29 mouse cellular contexts compared by ENCODE assay signal in genomic region chr1:165099569-165099968, GRCm38 (mm10).
A peak's percentile ranks its signal among the peaks of the same experiment; 100 is the strongest.
DNase-seq lines count a peak whose midpoint lies in the region; ATAC-seq and TF ChIP-seq lines count a peak whose summit lies in the region.
"Had no signal": no experiment of that assay in that cellular context is flagged by ENCODE, and none has a peak within 500 bp of the region (broad histone marks: within the 10 kb centered on the region; RNA-seq: fewer than 3 reads in every experiment).

No protein-coding gene starts in this region.

- H3K27ac ChIP-seq in hindbrain, embryonic 11.5 days (ENCODE audit: low read depth, low read length) = no peak overlapping the region
- H3K27ac ChIP-seq in hindbrain, embryonic 10.5 days = no peak overlapping the region
- no peak overlapping the region for H3K27ac ChIP-seq in forebrain, postnatal 0 days (ENCODE audit: low read depth, low read length)
- no peak overlapping the region for H3K27ac ChIP-seq in hindbrain, embryonic 16.5 days (ENCODE audit: low read depth, low read length)
- H3K27ac ChIP-seq in olfactory bulb, adult 2 months (ENCODE audit: insufficient read depth, low read depth, low read length) = peak overlapping the region; percentile 72; the same call in 1 of the 2 replicates
- H3K27ac ChIP-seq: embryonic facial prominence, embryonic 13.5 days; heart, embryonic 13.5 days; kidney, postnatal 0 days; liver, embryonic 14.5 days; midbrain, embryonic 10.5 days; midbrain, embryonic 15.5 days had no signal

- no peaks in the 10 kb centered on the region for H3K9me3 ChIP-seq in hindbrain, embryonic 11.5 days (ENCODE audit: control insufficient read depth, low read length)
- H3K9me3 ChIP-seq in hindbrain, embryonic 10.5 days = no peaks in the 10 kb centered on the region
- no peaks in the 10 kb centered on the region for H3K9me3 ChIP-seq in forebrain, postnatal 0 days (ENCODE audit: low read length)
- H3K9me3 ChIP-seq in hindbrain, embryonic 16.5 days (ENCODE audit: control insufficient read depth, low read length) = no peaks in the 10 kb centered on the region
- H3K9me3 ChIP-seq: embryonic facial prominence, embryonic 13.5 days; heart, embryonic 13.5 days; midbrain, embryonic 10.5 days; midbrain, embryonic 15.5 days had no signal

- no peak for TF ChIP-seq POLR2A in olfactory bulb, adult 2 months (IDR thresholded peaks at IDR 0.05; ENCODE audit: insufficient read depth, low read depth, low read length)

- no peak overlapping the region for H3K9ac ChIP-seq in hindbrain, embryonic 11.5 days (ENCODE audit: low read depth, low read length)
- no peak overlapping the region for H3K9ac ChIP-seq in forebrain, postnatal 0 days
- no peak overlapping the region for H3K9ac ChIP-seq in hindbrain, embryonic 16.5 days (ENCODE audit: low read depth, low read length)
- H3K9ac ChIP-seq: embryonic facial prominence, embryonic 13.5 days; heart, embryonic 13.5 days; liver, embryonic 14.5 days; lung, embryonic 14.5 days; midbrain, embryonic 15.5 days had no signal

- H3K4me3 ChIP-seq in hindbrain, embryonic 11.5 days (ENCODE audit: low read depth, low read length) = no peak overlapping the region
- no peak overlapping the region for H3K4me3 ChIP-seq in hindbrain, embryonic 10.5 days
- H3K4me3 ChIP-seq in forebrain, postnatal 0 days (ENCODE audit: low read depth, low read length) = no peak overlapping the region
- no peak overlapping the region for H3K4me3 ChIP-seq in hindbrain, embryonic 16.5 days (ENCODE audit: low read length)
- H3K4me3 ChIP-seq in olfactory bulb, adult 2 months (ENCODE audit: insufficient read depth, low read depth, low read length) = no peak overlapping the region
- H3K4me3 ChIP-seq: embryonic facial prominence, embryonic 13.5 days; heart, embryonic 13.5 days; midbrain, embryonic 10.5 days; midbrain, embryonic 15.5 days had no signal

- peak; percentile 20; the same call in 1 of the 2 replicates for ATAC-seq in hindbrain, embryonic 11.5 days (ENCODE audit: low FRiP score)
- ATAC-seq in forebrain, postnatal 0 days = peak; percentile 27; the same call in 1 of the 2 replicates
- peak; percentile 60; the same call in 1 of the 2 replicates for ATAC-seq in hindbrain, embryonic 16.5 days
- no peak for ATAC-seq in megakaryocyte progenitor cell, adult 5-6 weeks (replicated peaks; ENCODE audit: poor library complexity)
- ATAC-seq: intestine, embryonic 16.5 days; midbrain, embryonic 15.5 days had no signal

- DNase-seq in hindbrain, embryonic 11.5 days (ENCODE audit: low spot score) = no peak
- no peak for DNase-seq in hindbrain, embryonic 10.5 days (ENCODE audit: low spot score)
- DNase-seq in forebrain, postnatal 0 days = no peak
- DNase-seq in layer of hippocampus, adult 11-12 months (ENCODE audit: low spot score) = no peak
- DNase-seq in spleen, postnatal 10 days (ENCODE audit: low spot score in 2 of 2) = no peak
- DNase-seq: adrenal gland, postnatal 14 days; cerebellum, adult 11-12 months; cerebellum, adult 9-11 months; gastrocnemius, postnatal 10 days; heart, postnatal 10 days; kidney, adult 8-10 months; kidney, postnatal 4 days; layer of hippocampus, postnatal 36 days; liver; lung, embryonic 14.5 days; lung, postnatal 14 days; right cerebral cortex, adult 18-20 months; right cerebral cortex, postnatal 4 days; thymus, postnatal 25 days had no signal

- TF ChIP-seq CTCF in forebrain, postnatal 0 days (IDR thresholded peaks at IDR 0.05; ENCODE audit: low read depth) = no peak
- no peak for TF ChIP-seq CTCF in olfactory bulb, adult 2 months (IDR thresholded peaks at IDR 0.05; ENCODE audit: insufficient read depth, low read depth, low read length)

- H3K4me2 ChIP-seq in hindbrain, embryonic 11.5 days (replicated peaks; ENCODE audit: low read depth, low read length) = no peak overlapping the region
- no peak overlapping the region for H3K4me2 ChIP-seq in forebrain, postnatal 0 days (ENCODE audit: low read depth)
- no peak overlapping the region for H3K4me2 ChIP-seq in hindbrain, embryonic 16.5 days (ENCODE audit: low read length)
- H3K4me2 ChIP-seq: embryonic facial prominence, embryonic 13.5 days; heart, embryonic 13.5 days; lung, embryonic 14.5 days; midbrain, embryonic 15.5 days had no signal

- H3K4me1 ChIP-seq in hindbrain, embryonic 11.5 days (replicated peaks; ENCODE audit: control insufficient read depth, insufficient read depth, low read length) = no peaks in the 10 kb centered on the region
- H3K4me1 ChIP-seq in hindbrain, embryonic 10.5 days (replicated peaks) = peaks cover 9% of the 10 kb centered on the region
- H3K4me1 ChIP-seq in forebrain, postnatal 0 days (ENCODE audit: insufficient read depth) = no peaks in the 10 kb centered on the region
- no peaks in the 10 kb centered on the region; the same call in 1 of the 2 replicates for H3K4me1 ChIP-seq in hindbrain, embryonic 16.5 days (ENCODE audit: control insufficient read depth, insufficient read depth, low read depth, low read length)
- H3K4me1 ChIP-seq in olfactory bulb, adult 2 months (ENCODE audit: control insufficient read depth, insufficient read depth, low read length) = peaks cover 8% of the 10 kb centered on the region

- H3K36me3 ChIP-seq in hindbrain, embryonic 11.5 days (ENCODE audit: control insufficient read depth, insufficient read depth, low read length) = no peaks in the 10 kb centered on the region
- H3K36me3 ChIP-seq in hindbrain, embryonic 10.5 days = no peaks in the 10 kb centered on the region
- H3K36me3 ChIP-seq in forebrain, postnatal 0 days (ENCODE audit: insufficient read depth) = no peaks in the 10 kb centered on the region
- H3K36me3 ChIP-seq in hindbrain, embryonic 16.5 days (ENCODE audit: control insufficient read depth, insufficient read depth, low read length) = no peaks in the 10 kb centered on the region
- H3K36me3 ChIP-seq: embryonic facial prominence, embryonic 13.5 days; heart, embryonic 13.5 days; midbrain, embryonic 10.5 days; midbrain, embryonic 15.5 days had no signal

- no peaks in the 10 kb centered on the region for H3K27me3 ChIP-seq in hindbrain, embryonic 11.5 days (ENCODE audit: control insufficient read depth, insufficient read depth, low read length)
- H3K27me3 ChIP-seq in hindbrain, embryonic 10.5 days (ENCODE audit: insufficient read depth, poor library complexity, severe bottlenecking) = no peaks in the 10 kb centered on the region
- H3K27me3 ChIP-seq in forebrain, postnatal 0 days (ENCODE audit: insufficient read depth, low read length) = no peaks in the 10 kb centered on the region
- no peaks in the 10 kb centered on the region for H3K27me3 ChIP-seq in hindbrain, embryonic 16.5 days (replicated peaks; ENCODE audit: control insufficient read depth, insufficient read depth, low read length)
- H3K27me3 ChIP-seq: embryonic facial prominence, embryonic 13.5 days; heart, embryonic 13.5 days; midbrain, embryonic 15.5 days had no signal
